Mouse (Mus musculus) cerebellum, postnatal 4 days (tissue): ENCODE data around the gene Flnb.

Experiments
- DNase-seq, 2 experiments: peaks; one replicate each; pipeline ENCODE4 v3.0.0; 2022; ENCODE audit warnings: low spot score in 2 of 2, mixed read lengths in 1 of 2

The Flnb gene

DNA sequence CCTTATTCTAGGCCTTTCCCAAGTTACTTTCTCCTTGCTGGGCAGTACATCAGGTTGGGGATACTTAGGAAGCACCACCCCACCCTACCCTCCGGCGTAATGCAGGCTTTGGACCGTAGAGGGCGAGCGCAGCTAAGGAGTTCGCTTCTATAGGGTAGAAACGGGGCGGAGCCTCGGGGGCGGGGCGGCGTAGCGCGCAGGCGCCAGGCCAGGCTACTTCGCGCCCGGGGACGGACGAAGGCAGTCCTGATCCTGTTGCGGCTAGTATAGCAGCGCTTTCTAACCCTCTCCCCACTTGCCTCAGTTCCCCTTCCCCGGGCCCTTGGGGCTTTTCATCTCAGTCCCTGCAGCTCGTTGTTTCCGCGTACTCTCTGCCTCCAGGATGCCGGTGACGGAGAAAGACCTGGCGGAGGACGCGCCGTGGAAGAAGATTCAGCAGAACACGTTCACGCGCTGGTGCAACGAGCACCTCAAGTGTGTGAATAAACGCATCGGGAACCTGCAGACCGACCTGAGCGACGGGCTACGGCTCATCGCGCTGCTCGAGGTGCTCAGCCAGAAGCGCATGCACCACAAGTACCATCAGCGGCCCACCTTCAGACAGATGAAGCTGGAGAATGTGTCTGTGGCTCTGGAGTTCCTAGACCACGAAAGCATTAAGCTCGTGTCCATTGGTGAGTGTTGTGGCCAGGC is at the start of gene Flnb:
Flnb (plus strand) TSS at position 188 of the 693 bp plus-strand sequence.
- DNase-seq = peak; percentile 97 to 99

DNA sequence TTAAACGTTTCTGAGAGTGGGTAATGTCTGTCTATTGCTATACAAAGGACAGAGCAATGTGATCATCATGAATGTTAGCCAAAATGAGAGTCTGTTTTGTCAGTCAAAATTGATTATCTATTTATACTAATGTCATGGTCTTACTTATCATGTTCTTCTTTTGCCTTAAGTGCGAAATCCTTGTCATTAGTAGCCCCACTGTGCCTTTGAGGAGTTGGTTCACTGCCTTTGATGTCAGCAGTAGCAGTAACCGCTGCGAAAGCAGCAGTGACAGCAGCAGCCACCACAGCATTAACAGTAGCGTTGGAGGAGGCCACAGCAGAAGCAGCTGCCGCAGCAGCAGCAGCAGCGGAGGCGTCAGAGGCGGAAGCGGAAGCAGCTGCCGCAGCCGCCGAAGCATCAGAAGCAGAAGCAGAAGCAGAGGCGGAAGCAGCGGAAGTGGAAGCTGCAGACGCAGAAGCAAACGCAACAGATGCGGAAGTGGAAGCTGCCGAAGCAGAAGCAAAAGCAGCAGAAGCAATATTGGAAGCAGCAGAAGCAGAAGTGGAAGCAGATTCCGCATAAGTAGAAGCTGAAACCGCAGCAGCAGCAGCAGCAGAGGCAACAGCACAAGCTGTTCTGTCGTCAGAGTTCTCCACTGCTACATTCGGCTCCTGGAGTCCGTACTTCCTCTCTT is 43.9 kb upstream of the Flnb start:
- DNase-seq = peak in 1 of 2 experiments; percentile 10

DNA sequence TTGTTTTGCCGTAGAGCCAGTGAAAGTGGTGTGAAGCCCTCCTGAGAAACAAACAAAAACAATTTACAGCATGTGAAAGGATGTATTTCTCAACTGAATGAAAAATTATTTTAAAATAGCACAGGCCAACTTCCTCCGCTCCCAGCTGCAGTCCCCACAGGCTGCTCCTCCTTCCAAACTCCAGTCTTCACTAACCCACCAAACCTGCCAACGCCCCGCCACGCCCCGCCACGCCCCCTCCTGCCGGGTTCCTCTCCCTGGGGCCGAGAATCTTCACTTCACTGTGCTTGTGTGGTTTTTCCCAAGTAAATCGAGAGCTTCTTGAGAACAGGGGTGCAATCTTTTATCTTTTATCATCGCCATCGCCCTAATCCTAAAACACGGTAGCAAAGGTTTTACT is 31.7 kb upstream of the Flnb start:
- no peak for DNase-seq

DNA sequence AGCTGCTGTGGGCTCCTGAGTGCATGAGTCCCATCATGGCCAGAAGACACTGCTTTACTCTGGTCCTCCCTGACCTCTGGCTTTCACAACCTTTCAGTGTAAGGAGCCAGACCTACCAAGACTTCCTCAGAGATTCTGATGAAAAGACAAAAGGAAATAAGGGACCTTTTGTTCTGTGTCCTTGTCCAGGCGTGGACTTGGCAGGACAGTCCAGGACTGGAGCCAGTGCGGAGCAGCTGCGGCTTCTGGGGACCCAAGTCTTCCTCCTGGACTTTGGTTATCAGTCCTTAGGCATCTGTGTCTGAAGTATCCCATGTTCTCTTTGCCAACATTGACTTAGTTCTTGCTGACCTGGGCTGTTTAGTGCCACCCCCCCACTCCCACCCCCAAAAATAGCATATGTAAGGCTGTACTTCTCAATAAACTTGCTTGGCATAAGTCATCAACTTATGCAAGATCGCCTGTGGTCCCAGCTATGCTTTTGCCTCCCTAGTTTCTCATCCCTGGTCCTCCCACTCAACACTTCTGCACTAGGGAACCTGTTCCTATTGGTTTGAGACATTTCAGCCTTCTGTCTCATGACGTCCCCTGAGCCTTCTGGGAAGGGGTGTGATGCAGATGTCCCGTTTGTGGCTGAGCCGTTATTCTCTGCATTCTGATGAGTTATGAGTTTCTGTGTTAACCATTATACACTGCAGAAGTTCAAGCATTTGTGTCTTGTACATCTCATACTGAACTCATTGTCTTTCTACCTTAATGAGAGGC is 28.3 kb upstream of the Flnb start:
- DNase-seq = no peak

DNA sequence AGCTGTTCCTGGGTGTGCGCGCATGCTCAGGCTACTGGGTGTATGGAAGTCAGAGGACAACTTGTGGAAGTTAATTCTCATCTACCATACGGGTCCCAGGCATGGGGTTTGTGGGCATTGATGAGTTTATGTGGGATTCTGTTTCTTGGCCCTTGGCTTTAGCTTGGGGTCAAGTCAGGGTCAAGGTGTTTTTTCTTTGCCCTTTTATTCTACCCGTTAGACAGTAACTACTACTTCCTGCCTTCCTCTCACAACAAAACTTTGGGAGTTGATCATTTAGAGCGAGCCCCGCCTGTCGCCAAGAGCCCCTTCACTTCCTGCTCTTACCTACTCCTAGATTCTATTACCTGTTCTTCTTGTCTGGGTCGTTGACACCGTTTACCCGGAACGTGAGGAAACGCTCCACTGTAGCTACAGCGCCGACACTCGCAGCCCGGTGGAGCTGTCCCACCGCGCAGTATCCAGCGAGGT is 26.7 kb upstream of the Flnb start:
- no peak for DNase-seq

DNA sequence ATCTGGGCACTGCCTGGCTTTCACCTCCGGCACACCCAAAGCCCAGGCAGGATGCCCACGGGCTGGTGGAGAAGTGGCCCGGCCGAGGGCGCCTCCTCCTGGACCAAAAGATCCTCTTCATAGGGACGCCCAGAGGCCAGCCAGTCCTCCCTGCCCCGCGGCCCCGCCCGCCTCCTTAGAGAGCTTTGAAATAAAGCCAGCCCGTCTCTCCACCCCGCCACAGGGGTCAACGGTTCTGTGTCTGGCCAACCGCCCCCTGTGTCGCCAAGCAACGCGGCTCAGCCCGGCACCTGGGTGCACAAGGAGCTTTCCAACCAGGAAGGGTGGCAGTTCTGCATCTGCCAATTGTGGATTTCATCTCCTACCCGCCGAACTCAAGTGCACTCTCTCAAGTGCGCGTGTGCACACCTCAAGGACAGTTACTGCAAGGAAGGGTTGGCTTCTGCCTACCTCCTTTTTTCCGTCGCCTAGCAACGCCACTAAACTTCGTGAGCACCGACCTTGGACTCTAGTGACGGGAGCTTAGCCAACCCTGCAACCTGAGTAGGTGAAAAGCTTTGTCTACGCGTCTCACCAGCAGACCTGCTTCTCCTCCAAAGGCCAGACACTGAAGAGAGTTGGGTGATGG is 26.1 kb upstream of the Flnb start, which contains the start of gene Gm26661:
Gm26661 (plus strand) TSS at position 56 of the 628 bp plus-strand sequence.
- DNase-seq = peak; percentile 40 to 52

DNA sequence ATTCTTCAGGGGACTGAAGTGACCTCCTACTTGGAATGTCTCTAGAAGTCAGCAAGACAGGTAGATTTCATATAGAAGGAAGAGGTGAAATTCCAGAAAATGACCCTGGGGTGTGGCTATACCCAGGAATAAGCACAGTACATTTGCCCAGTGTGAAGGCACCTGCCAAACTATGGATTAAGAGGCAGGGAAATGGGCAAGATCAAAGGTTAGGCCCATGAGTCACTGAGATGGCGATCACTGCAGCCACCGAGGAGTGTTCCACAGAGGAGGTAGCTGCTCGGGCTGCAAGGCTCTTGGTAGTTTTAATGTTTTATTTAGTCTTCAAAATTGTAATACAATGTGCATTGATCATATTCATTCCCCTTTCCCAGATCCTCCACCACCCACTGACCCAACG is 21.8 kb upstream of the Flnb start:
- DNase-seq = no peak

DNA sequence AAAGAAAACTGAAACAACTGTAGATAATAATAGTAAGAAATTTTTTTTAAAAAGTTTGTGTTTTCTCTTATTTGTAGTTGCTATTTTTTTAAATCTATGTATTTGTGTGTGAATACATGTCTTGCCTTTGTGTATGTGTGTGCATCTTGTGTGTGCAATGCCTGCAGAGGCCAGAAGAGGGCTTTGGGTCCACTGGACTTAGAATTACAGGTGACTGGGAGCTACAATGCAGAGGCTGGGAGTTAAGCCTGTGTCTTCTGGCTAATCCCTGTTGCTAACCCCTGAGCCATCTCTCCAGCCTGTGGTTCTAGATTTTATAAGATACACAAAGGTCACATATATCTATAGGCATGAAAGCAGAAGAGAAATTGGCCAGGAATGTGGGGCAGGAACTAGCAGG is 17.1 kb upstream of the Flnb start:
- no peak for DNase-seq

DNA sequence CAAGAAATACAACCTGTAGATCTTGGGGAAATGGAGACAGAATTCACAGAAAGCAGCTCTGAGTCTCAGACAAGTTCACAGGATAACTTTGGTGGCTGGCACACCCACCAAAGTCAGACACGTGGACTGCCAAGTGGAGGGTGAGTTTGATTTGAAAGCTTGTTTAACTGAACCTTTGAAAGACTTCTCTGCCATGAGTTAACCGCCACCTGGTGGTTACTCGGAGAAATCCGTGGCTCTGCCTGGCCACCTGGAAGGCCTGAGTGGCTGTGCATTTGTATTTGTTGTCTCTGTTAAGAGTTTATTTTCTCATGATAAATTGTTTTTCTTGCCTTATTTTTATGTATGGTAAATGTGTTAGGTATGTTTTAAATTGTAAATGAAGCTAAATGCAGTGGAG is 15.9 kb upstream of the Flnb start:
- DNase-seq = peak in 1 of 2 experiments; percentile 30

DNA sequence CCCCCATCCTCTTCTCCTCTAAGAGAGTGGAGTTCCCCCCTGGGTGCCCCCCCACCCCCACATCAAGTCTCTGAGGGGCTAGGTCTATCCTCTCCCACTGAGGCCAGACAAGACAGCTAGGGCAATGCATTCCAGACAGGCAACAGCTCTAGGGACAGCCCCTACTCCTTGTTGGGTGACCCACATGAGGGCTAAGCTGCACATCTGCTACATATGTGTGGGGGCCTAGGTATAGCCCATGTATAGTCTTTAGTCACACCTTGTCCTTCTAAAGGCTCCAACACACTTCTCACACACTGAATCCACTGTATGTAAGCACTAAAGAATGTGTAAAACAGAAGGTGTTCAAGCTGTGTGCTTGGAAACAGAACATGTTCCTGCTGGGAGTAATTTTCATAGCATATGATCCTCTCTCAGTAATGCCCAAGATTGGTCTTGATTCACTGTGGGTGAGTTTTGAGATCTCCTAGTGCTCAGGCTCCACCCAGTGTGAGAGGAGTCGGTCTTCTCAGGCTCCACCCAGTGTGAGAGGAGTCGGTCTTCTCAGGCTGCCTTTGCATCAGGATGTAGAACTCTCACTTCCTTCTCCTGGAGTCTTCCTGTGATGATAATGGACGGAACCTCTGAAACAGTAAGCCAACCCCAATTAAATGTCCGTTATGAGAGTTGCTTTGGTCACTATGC is 13.7 kb upstream of the Flnb start:
- DNase-seq = no peak

DNA sequence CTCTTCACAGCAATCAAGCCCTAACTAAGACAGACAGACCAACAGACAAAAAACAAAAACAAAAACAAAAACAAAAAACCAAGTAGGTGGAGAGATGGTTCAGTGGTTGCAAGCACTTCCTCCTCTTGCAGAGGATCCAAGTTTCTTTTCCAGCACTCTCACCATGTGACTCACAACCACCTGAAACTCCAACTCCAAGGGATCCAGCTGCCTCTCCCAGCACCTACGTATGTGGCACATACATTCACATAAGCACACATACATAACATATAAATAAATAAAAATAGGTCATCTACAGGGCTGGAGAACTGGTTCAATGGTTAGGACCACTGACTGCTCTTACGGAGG is 13.2 kb upstream of the Flnb start:
- no peak for DNase-seq

DNA sequence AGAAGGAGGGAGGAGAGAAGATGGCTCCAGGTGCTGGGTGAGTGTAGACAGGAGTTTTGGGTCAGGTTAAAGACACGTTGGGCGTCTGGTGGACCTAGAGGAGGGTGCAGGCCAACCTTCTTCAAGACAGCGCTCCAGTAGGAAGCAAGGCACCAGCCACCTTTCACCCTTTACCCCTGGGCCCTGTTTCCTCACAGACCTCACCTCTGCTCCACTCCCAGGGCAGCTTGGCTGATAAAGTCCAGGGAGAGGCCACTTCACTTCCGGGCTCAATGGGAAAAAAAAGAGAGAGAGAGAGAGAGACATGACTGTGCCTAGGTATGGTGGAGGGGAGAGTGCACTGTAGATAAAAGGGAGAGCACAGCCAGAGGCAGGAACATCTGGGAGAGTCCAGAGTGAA is 10.0 kb upstream of the Flnb start:
- no peak for DNase-seq

DNA sequence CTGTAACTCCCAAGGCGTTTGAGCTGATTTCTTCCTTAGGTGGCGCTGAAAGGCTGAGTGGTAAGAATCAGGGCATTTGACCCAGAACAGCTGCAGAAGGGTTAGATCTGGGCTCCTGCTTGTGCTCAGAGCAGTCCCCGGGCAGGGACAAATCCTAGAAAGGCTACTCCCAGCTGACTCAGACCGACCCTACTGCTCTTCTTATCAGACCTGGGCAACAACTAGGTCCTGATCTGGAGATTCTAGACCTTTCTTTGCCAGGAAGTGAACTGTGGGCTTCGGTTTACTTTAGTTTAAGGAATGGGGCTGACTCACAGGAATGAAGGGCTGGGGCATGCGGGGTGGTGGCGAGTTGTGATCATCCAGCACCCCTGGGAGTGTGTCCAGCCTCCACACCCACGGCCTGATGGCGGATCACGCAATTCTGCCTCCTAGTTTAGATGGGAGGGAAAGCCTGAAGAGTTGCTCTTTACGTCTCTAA is 9.2 kb upstream of the Flnb start:
- DNase-seq = no peak

DNA sequence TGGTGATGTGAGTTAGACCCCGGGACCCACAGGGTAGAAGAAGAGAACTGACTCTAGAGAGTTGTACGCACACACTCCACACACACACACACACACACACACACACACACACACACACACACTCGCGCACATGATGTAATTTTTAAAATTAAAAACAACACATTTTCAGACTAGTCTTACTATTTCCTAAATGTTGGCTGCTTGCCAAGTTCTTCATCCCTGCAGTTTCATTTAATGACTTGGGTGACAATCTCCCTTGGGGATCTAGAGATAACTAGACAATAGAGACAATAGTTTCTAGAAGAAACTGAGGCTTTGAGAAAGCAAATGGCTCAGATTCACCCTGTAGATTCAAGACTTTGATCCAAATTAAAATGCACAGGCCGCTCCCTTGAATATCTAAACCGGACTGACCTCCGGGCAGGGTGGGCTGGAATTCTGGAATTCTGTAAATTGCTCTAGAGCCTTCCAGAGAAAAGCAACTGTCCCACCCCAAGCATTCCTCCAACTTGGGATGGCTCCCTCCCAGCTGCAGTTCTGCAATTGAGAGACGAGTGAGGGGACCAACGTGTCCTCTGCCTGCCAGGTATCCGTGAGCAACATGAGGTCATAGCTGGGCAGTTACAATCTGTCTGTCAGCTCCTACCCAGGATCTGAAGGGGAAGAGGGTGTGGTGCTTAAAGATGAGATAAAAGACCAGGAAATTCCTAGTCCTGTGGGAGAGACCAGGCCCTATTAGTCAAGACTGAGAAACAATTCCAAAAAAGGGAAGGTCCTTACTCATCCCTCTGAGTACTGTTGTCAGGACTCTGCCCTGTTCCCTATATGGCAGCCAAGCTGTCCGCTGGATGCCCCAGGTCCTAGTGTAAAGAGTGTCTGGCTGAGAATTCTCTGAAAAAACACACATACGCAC is 8.5 kb upstream of the Flnb start:
- no peak for DNase-seq

DNA sequence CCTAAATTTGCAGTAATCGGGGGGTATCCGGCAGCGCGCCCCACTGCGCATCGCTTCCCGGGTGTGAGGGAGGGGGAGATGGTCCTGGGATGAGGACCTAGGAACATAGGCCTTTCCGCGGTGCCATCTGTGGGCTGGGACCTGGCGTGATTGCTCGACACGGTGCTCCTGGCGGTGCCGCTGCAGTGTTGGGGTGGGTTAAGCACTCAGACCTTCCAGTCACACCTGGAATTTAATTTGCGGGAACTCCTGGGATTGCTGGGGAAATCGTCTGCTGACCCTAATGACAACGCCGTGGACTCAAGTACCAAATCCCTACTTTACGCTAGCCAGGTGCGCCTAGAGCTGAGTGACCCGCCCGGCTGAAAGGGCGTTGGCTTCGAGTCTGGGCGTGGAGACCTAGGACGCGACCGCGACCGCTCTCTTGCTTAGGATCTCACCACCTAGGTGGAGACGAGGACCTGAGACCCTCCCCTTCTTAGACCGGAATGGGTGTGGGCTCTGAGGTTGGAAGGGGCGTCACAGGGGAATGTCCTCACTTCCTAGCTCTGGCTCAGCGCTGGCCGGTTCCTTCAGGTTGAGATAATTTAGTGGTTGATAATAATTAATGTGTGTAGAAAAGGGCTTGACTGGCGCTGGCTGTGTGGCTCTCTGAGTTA is 835 bp downstream of the Flnb start:
- DNase-seq = peak in 1 of 2 experiments; percentile 26

DNA sequence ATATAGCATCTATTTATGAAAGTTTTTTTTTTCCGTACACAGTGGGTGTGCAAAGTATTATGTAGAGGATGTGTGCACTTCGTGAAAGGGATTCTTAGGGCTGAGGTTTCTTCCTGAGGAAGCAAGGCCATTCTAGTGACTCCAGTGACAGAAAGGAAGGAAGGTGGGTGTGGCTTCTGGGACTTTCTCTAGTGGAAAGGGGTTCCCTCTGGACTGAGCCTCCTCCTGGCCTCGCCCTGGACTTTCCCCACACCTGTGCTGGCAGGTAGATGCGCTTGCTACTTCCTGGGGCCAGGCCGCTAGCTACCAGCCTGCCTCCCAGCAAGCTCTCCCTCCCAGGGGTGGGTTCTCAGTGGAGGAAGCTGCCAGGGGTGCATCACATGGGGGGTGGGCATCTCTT is 1.7 kb downstream of the Flnb start:
- DNase-seq = no peak

DNA sequence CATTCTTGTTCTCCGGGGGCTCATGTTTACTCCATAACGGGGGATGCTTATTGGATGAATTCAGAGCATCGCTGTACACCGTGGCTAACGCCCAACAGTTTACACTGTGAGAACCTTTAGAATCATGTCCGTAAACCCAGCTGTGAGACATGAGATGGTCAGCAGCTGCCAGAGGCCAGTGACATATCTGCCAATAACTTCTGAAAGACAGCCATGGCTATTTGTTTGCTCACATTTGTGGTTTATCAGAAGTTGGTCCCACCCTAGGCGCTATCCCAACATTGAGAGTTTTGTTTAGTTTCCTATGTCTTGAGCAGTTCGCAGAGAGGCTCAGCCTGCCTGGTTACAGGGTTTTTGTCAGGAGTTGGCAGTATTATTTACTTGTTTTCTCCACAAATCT is 3.6 kb downstream of the Flnb start:
- DNase-seq = no peak

DNA sequence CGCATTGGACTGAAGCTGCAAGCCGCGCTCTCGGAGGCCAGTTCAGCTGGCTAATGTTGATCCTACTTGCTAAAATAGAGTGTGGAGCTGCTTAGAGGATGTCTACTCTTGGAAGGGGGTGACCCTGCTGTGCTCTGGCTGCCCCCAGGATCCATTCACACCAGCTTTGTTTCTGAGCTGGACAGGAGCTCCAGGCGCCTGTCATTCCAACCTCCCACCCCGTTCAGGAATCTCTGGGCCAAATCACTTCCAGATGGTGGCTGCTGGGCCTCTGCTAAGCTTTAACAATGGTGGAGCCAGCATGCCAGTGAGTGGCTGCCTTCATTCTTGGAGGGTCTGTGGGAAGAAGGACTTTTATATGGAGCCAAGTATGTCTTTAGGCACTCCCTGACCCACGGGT is 4.9 kb downstream of the Flnb start:
- no peak for DNase-seq

DNA sequence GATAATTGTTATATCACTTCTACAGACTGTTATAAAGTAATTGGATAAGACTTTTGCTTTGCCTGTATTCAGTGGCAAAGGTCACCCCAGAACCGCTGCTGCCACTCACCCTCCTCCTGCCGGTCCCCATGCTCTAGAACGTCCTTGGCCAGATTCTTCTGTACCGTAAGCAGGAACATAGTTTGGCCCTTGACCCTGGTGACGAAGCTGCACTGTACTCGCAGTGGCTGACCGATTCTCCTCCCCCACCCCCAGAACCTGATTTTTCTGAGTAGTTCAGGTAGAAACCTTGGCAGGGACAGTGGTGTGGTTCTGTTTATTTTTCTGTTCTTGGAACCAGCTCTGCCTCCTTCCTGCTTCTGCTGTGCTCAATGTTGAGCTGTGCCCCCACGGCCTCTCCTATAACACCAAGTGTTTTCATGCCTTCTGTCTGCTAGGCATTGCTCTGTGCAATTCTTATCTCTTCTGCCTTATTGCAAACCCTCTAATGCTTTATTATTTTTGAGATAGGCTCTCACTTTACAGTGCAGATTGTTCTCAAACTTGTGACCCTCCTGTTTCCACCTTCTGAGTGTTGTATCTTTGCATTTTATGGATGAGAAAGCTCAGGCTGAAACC is 7.0 kb downstream of the Flnb start:
- no peak for DNase-seq
